Mouse (Mus musculus) induced T-regulatory cell, adult 2 months (primary cell): ENCODE data around the gene Hpca.
A peak's percentile ranks its signal among the peaks of the same experiment; 100 is the strongest.

ENCODE experiments used
- DNase-seq: peaks from one replicate; pipeline ENCODE4 v3.0.0-alpha.2; 2012; ENCODE audit warnings: low read depth

Hpca gene

DNA sequence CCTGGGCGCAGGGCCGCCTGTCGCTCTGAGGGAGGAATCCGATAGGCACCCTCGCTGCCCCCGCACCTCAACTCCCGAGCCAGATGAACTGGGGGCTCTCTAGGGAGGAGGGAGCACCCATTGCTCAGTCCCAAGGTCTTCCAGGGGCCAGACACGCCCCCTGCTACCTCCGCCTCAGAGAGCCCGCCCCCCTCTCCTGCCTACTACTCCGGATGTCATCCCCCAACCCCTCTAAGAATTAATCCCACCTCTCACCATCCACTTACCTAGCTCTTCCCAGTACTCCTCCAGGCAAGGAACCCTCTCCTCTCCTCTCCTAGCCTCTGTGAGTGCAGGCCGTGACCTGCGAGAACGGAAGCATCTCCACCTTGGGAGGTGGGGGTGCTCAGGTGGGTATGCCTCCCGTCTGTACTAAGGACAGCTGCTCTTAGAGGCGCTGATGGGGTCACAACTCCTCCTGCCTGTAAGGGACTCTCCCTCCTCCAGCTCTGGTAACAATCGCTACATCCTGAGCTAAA lies at the start of gene Hpca:
Gene Hpca (minus strand): TSS at position 468 of the 518 bp plus-strand sequence.
- no peak for DNase-seq

DNA sequence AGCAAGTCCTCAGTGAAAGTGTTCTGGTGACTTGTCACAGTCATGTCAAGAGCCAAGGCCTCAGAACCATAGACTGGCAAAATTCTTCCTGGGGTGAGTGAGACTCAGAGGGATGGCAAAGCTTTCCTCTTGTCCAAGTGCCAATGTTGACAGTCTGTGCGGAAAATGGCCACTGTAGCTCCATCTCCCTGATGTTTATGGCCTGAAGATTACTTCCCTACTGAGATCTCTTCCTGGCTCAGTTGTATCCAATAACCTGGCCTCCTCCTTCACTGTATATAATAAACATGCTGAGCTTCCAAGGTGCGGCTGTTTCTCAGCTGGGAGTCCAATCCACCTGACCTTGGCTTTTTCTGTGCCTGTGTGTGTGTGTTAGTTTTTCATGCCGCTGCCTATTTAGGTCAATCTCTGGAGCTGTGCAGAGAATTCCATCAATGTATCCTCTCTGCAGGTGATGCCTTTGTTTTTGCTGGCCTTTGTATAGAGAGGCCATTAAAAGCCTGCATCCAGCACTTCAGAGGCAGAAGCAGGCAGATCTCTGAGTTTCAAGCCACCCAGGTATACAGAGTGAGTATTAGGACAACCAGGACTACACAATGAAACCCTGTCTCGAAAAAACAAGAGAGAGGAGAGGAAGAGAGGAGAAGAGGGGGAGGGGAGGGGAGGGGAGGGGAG lies 39.9 kb upstream of the Hpca start:
- no peak for DNase-seq

DNA sequence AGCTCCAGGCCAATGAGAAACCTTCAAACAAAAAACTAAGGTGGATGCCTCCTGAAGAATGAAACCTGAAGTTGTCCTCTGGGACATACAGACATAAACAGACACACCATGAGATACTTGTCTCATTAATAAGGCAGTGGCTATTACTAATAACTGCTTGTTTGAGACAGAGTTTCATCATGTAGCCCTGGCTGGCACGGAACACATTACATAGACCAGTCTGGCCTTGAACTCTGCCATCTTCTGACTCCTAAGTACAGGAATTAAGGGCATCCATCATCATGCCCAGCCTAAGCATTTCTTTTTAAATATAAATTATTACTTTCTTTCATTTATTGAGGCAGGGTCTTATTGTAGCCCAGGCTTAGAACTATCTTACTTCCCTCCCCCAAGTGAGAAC lies 39.2 kb upstream of the Hpca start:
- DNase-seq = no peak

DNA sequence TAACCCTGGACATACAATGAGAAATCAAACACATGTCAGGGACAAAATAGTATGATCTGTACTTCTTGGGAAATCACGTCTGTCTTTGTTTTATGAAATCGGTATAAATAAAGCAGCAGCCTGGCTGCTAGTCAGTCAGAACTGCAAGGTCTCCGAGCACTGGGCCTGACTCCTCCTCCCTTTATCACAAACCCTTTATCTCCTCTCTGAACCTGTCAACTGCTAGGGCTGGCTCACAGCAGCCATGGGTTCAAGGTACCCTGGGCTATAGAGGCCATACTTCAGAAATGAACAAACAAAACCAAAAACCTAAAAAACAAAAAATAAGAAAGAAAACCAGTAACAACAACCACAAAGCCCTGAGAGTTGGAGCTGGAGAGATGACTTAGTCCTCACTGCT lies 36.7 kb upstream of the Hpca start:
- no peak for DNase-seq

DNA sequence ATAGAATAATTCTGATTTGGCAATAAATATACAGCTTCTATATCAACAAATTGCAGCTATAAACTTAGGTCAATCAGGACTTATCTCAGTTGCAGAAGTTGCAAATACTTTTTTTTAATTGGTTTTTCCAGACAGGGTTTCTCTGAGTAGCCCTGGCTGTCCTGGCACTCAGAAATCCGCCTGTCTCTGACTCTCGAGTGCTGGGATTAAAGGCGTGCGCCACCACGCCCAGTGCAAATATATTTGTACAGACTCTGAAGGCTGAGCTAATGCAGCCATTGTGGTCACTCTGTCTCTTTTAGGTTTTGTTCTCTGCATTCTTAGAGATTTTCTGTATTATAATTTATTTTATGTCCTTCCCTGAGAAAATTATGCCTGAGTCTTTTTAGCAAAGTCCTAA lies 35.7 kb upstream of the Hpca start:
- no peak for DNase-seq

DNA sequence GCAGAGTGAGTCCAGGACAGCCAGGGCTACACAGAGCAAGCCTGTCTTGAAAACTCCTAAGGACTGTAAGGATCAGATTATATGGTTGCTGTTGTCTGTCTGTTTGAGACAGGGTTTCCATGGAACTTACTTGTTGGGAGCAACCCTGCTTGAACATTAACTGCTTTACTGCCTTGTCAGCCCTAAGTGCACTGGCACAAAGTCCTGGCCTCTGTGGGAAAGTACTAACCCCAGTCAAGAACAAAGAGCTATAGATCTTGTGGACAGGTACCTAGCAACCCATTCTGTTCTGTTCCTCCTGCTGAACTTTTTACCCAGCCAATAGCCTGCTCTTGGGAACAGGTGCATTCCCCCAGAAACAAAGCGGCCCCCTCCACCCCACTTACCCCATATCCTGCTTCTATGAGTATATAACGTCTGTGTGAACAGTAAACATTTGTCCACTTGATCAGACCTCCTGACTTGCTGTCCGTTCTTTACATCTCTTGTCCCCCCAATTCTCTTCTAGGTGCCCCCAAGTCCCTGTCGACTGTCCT lies 29.5 kb upstream of the Hpca start:
- no peak for DNase-seq

DNA sequence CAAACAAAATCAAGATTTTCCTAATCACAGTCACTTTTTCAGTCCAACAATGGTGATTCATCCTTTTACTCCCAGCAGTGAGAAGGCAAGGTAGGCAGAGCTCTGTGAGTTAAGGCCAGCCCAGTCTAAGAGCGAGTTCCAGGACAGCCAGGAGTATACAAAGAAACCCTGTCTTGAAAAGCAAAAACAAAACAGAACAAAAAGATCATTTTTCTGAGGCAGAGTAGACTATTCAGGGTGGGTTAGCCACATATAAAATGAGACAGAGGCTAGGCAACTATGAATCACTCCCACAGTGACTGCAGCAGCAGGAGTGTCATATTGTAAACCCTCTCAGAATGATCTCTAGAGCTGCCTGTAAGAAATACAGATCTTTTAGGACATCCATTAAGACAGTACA lies 27.5 kb upstream of the Hpca start:
- DNase-seq = no peak

DNA sequence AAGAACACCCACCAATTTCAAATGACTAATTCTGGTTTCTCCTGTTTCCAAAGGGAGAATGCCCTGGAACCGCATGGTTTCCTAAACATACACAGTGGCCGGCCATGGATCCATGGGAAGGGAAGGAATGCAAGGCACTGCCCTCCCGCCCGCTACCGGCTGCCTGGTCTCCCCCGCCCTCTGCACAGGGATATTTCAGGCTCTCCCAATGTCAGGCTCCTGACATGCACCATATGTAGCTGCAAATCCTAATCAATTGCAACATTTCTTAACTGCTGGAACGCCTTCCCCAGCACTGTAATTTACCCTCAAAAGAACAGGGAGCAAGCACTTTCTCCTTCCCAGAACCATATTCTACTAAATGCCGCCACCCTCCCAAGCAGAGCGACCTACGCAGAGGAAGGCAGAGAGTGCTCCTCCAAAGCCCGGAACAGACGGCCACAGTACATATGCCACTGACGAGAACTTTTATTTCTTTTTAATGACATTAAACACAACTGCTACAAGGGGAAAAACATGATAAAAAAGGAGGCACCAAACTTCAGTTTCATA lies 25.8 kb upstream of the Hpca start:
- DNase-seq = no peak

DNA sequence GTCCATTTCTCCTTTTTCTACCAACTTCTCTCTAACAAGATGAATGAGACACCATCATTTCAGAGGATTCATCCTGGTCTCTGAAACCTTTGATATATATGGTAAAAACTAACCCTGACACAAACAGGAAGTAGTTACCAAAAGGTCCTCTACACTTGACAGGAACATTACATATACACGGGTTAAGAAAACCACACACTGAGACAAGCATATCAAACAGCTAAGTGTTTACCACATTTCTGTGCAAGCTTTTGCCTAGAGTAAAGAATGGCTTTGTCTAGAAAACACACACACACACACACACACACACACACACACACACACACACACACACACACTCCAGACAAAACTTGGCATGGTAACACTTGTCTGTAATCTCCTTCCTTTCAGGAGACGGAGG lies 24.6 kb upstream of the Hpca start:
- peak; percentile 43 for DNase-seq

DNA sequence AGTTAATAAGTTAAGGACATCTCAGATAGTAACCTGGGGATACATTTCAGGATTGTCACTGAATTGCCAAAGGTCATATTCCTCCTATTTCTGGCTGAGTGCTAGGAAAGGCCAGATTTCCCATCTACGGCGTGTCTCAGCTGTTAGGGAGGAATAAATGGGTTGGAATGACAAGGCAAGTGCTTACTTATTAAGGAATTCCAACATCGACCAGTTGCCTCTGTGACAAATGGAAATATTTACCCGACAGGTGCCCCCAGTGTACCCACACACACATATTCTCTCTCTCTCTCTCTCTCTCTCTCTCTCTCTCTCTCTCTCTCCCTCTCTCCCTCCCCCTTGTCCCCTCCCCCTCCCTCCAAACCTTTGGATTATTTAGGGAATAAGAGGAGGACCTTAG lies 24.1 kb upstream of the Hpca start:
- DNase-seq = no peak

DNA sequence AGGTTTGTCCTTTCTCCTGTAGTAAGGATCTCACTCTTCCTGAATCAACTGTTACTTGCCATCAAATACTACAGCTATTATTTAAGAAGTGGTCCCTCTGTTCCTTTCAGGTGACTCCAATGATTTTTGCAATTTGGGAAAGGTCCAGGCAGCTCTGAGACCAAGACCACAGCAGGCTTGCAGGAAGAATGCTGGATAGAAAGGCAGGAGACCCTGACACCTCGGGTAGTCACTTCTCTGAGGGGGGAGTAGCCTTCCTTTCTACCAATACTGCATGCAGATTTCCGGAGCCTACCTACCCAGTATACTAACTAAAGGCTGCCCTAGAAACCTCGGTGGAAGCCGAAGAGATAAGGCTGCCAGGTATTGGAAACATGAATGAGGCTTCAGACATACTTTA lies 23.6 kb upstream of the Hpca start:
- DNase-seq = no peak

DNA sequence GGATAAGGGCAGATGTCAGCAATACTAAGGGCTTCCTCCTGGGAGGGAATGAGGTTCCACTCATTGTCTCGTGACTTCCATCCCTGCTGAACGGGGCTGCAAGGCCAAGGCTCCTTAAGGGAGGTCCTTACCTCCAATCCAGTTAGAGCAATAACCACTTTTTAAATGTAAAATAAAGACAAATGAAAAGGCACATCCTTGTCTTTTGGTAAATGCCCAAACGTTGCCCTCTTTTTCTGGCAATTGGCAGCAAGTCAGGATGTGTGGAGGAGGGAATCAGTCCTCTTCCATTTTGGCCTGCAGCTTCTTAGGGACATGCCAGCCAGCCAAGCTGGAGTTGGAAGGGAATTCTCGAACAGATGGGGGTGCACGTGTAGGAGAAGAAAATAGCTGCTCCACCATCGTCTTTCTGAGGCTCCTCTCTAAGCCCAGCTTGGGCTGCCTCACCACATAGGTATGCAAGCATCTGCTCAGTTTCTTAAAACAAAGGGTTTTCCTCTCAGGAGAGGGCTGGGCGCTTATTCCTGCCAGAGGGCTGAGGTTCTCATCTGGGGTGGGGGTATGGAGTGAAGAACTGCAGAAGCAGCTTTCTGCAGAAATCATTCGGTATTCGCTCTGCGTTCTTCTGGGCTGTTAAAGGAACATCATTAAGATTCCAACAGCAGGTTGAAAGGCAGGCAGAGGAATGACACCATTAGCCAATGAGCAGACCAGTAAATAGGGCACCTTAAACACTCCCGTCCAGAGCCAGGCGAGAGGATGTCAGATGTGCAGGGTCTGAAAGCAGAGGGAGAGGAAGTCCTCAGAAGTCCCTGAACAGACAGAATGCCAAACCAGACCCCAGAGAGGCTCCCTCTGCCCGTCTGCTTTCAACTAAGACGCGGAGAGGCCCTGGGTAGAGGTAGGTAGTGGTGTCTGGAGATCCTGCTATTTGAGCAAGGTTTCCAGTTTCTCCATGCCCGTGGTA lies 22.8 kb upstream of the Hpca start:
- DNase-seq = no peak

DNA sequence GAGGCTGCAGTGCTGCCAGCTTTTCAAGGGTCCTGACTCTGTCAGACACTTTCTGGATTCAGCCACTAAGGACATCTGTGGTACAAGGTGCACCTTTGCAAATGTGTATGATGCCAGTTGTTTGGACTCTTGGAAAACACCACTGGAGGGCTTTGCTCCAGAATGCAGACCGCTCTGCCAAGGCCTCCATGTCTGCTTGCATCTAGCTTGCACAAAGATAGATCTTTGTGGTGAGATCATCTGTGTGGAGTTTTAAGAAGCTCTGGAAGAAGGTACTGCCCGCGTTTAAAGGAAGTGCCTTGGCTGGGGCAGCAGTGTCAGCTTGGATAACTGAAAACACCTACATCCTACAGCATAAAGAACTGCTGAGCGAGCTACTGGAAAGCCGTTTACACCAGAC lies 21.7 kb upstream of the Hpca start:
- no peak for DNase-seq

DNA sequence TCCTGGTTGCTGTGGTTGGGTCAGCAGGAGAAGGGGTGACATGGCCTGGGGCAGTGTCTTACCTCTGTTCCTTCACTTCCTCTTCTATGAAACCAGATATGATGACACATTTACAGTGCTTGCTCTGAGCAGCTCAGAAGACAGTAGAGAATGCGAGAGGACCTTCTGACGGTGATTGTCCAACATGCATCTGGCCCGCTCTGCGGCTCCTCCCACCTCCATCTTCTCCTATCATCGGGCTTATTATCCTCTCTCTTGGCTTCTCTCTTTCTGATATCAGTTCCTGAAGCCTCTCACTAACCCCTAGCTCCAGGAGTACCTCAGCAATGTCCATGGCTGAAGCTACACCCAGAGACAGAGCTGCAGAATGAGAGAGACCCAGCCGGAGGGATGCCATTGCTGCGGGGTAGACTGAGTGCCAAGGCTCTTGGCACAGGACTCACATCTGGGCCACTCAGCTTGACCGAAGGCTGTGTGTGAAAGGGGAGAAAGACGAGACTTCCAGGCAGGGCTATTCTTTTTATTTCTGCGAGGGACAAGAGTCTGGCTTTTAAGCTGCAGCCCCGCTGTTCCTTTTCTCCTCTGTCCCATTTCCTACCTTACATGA lies 20.7 kb upstream of the Hpca start:
- DNase-seq = no peak

DNA sequence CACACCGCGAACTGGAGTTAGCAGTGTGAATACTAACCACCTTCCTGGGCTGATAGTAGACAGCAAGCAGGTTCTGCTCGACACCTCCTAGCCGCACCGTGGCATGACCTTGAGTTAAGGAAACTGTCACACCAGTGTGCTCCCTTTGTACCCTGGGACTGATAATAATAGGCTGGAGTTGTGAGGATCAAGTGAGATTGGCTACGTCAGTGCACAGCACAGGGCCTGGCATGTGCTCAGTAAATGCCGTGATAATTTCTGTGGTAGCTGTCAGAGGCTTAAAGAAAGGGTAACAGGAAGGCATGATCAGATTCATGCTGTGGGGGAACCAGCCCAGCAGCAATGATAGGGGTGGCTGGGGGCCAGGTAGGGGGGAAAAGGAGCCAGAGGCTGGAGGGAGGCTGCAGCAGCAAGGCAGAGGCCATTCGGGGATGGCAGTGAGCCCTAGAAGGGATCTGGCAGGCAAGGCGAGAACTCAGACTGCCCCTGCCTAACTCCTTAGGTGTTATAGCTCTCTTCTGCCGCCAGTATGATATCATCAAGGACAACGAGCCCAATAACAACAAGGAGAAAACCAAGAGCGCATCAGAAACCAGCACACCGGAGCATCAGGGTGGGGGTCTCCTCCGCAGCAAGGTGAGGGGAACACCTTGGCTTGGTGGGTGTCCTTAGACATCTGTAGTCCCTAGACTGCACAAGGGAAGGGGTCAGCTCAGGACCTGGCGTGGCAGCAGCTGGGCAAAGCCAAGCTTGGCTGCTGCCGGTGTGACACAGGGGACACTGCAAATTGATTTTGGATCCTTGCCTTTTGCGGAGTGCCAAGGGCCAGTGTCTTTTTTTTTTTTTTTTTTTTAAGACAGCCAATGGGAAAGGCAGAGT lies 20.0 kb upstream of the Hpca start:
- DNase-seq = no peak

DNA sequence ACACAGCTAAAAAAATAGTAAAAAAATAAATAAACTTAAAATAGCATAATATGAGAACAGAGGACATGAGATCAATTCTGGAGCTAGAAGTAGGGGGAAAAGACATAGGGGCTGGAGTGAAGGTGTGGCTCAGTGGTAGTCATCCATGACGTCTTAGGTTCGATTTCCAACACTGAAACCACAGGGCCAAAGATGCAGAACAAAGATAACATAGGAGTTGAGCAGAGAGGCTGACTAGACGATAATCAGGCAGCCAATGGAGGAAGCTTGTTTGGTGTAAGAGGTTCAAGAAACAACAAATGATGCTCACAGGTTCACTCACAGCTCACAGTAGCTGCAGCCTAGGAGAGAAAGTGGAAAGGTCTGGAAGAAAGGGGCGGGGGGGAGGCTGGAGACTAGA lies 19.0 kb upstream of the Hpca start:
- DNase-seq = peak; percentile 39

DNA sequence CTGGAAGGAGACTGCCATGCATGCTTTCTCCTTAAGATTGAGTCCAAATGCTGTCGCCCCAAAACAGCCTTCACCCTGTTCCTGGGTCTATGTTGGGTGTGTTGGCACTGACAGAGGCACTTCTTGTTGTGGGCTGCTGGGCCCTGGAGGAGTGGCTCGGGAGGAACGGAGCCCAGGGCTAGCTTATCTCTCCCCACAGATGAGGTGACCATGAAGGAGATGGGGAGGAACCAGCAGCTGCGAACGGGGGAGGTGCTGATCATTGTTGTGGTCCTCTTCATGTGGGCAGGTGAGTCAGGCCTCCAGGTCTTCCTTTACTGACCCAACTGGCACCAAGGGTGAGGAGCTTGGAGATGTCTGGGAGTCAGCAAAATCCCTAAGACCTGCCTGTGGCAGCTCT lies 17.8 kb upstream of the Hpca start:
- DNase-seq = no peak

DNA sequence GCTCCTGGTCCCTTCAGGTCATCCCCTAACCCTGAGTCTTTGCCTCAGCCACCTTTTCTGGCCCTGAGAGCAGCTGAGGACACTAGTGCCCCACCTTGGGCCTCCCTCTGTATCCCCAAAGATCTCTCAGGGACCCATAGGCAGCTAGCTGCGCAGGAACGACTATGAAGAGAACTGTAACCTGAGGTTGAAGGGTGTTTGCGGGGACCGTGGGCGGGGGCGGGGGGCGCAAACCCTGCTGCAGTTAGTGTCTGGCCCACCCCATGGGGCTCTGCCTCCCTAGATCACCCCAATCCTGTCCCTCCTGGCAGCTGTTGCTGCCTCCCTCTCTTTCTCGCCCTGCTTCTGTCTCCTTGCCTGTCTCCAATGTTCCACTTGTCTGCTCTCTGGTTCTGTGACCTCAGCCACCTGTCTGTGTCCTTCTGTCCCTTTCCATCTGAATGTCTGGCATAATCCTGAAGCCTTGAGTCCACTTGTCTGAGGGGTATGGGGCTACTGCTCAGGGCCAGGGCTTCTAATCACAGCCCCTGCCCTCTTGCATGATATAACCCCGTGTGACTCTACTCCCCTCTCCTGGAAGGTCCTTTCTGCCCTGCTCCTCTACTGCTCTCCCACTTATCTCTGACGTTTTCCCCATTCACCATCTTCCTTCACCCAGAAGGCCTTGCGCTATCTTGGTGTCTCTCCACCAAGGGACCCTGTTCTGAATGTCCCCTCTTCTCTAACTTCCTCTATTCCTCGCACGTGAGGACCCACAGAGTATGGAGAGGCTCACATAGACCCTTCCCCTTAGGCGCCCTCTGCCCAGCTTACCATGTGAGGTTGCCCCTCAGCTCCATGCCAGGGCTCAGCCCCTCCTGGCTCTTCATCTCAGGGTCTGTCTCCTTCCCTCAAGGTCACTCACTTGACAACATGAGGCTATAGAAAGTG lies 15.8 kb upstream of the Hpca start:
- DNase-seq = no peak

DNA sequence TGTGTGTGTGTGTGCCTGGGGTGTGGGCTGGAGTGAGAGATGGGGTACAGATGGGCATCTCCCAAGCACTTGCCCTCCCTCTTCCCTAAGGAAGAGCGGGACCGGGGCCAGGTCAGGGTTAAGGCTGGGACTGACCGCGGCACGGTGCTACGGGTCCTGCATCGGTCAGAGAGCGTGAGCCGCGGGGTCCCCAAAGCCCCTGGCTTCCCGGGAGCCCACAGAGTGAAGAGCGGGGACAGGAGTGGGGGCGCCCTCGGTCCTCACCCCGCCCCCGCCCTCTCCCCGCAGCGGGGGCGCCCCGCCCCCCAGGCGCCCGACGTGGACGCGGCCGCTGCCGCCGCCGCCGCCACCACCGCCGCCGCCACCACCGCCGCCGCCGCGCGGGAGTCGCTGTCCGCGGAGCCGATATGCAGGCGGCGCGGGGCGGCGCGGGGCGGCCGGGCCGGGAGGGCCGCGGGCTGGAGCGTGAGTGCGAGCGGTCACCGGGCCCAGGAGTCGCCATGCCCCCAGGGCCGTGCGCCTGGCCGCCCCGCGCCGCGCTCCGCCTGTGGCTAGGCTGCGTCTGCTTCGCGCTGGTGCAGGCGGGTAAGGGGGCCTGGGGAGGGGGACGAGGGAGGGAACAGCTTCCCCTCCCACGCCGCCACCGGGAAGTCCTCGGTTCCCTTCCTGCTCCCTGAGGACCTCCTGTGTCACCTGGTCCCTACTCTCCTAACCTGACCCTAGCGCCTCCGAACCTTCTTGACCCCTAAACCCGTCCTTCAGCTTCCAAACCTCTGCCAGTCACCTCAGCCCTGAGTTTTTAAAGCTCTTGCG lies 14.9 kb upstream of the Hpca start, which contains the start of gene Fndc5:
Gene Fndc5 (plus strand): TSS at position 421 of the 813 bp plus-strand sequence.
- no peak for DNase-seq
